Mouse (Mus musculus): ENCODE results near the gene Fbxo47. TPM values are rescaled to one million over a fixed set of nuclear protein-coding genes. Genes with fewer than 3 reads are reported as not detected.

The Fbxo47 gene
- 0.33 and 0.46 TPM in 2 replicates for polyA plus RNA-seq (2015; fragmentation: Nextera tagmentation; extraction: Ambion mirVana)

GRCm38 (mm10) chr11:97883918-97884600 is at the start of gene Fbxo47:
Gene Fbxo47 (minus strand): TSS chr11:97884154.
- under 1% methylated on average over 37 of the region's 37 CpGs for WGBS (ENCODE audit: insufficient replicate concordance)

GRCm38 (mm10) chr11:97933553-97933952 is 49.6 kb upstream of the Fbxo47 start:
- Histone ChIP-seq H3K27me3 (no peaks in the 10 kb centered on the region), H3K9me3 (replicated peaks) (no peaks in the 10 kb centered on the region), H3K4me1 (replicated peaks) (peaks cover 11% of the 10 kb centered on the region), H3K4me3 (replicated peaks) (no peak overlapping the region), H3K27ac (no peak overlapping the region), H3K36me3 (no peaks in the 10 kb centered on the region), H3K4me2 (no peak overlapping the region), H3K9ac (no peak overlapping the region)
- DNase-seq: no peak
- ATAC-seq (ENCODE audit: low read depth): no peak
- 54% methylated on average over 1 of the region's 1 CpGs for WGBS (ENCODE audit: insufficient replicate concordance)

More at GRCm38 (mm10) chr11:97883918-97884600, at the start of gene Fbxo47:
- peak; percentile 95 for DNase-seq
- H3K27me3 ChIP-seq: no peaks in the 10 kb centered on the region
- ATAC-seq (ENCODE audit: low read depth): peak; percentile 93
- H3K4me2 ChIP-seq: peak within 1 kb of the TSS; percentile 67
- peak within 1 kb of the TSS; percentile 68 for H3K9ac ChIP-seq
- peak within 1 kb of the TSS; percentile 84 for H3K27ac ChIP-seq
- peak within 1 kb of the TSS; percentile 67 for H3K4me3 ChIP-seq (replicated peaks)
- no peaks in the 10 kb centered on the region for H3K9me3 ChIP-seq (replicated peaks)
- H3K4me1 ChIP-seq (replicated peaks): peaks cover 14% of the 10 kb centered on the region
- no peaks in the 10 kb centered on the region for H3K36me3 ChIP-seq

GRCm38 (mm10) chr11:97928905-97929304 is 45.0 kb upstream of the Fbxo47 start:
- no peaks in the 10 kb centered on the region for H3K36me3 ChIP-seq
- H3K27me3 ChIP-seq: no peaks in the 10 kb centered on the region
- no peaks in the 10 kb centered on the region for H3K9me3 ChIP-seq (replicated peaks)
- H3K27ac ChIP-seq: no peak overlapping the region
- H3K9ac ChIP-seq: no peak overlapping the region
- H3K4me3 ChIP-seq (replicated peaks): no peak overlapping the region
- ATAC-seq (ENCODE audit: low read depth): no peak
- H3K4me1 ChIP-seq (replicated peaks): no peaks in the 10 kb centered on the region
- no peak for DNase-seq
- 63% methylated on average over 4 of the region's 4 CpGs for WGBS (ENCODE audit: insufficient replicate concordance)
- no peak overlapping the region for H3K4me2 ChIP-seq

- DNase-seq (no peak), ATAC-seq (ENCODE audit: low read depth) (no peak)
- Histone ChIP-seq H3K4me2 (no peak overlapping the region), H3K4me3 (replicated peaks) (no peak overlapping the region), H3K27ac (no peak overlapping the region), H3K4me1 (replicated peaks) (no peaks in the 10 kb centered on the region), H3K9me3 (replicated peaks) (no peaks in the 10 kb centered on the region), H3K36me3 (no peaks in the 10 kb centered on the region), H3K9ac (no peak overlapping the region), H3K27me3 (no peaks in the 10 kb centered on the region)
- WGBS (ENCODE audit: insufficient replicate concordance): 72% methylated on average over 10 of the region's 10 CpGs
Measured at GRCm38 (mm10) chr11:97924217-97924616, 40.3 kb upstream of the Fbxo47 start.

- H3K27me3 ChIP-seq: no peaks in the 10 kb centered on the region
- no peak overlapping the region for H3K27ac ChIP-seq
- no peaks in the 10 kb centered on the region for H3K9me3 ChIP-seq (replicated peaks)
- no peaks in the 10 kb centered on the region for H3K4me1 ChIP-seq (replicated peaks)
- no peak overlapping the region for H3K4me3 ChIP-seq (replicated peaks)
- no peak overlapping the region for H3K9ac ChIP-seq
- 69% methylated on average over 9 of the region's 9 CpGs for WGBS (ENCODE audit: insufficient replicate concordance)
- ATAC-seq (ENCODE audit: low read depth) (no peak), DNase-seq (no peak)
- no peaks in the 10 kb centered on the region for H3K36me3 ChIP-seq
- H3K4me2 ChIP-seq: no peak overlapping the region
Measured at GRCm38 (mm10) chr11:97923639-97924038, 39.7 kb upstream of the Fbxo47 start.

GRCm38 (mm10) chr11:97915974-97916503 is 32.1 kb upstream of the Fbxo47 start:
- Histone ChIP-seq H3K9me3 (replicated peaks) (no peaks in the 10 kb centered on the region), H3K4me3 (replicated peaks) (no peak overlapping the region), H3K4me1 (replicated peaks) (no peaks in the 10 kb centered on the region), H3K36me3 (no peaks in the 10 kb centered on the region), H3K4me2 (no peak overlapping the region), H3K9ac (no peak overlapping the region), H3K27ac (no peak overlapping the region), H3K27me3 (no peaks in the 10 kb centered on the region)
- WGBS (ENCODE audit: insufficient replicate concordance): 69% methylated on average over 6 of the region's 6 CpGs
- ATAC-seq (ENCODE audit: low read depth) (no peak), DNase-seq (no peak)

- Histone ChIP-seq H3K9me3 (replicated peaks) (no peaks in the 10 kb centered on the region), H3K27me3 (no peaks in the 10 kb centered on the region), H3K9ac (no peak overlapping the region), H3K36me3 (no peaks in the 10 kb centered on the region), H3K27ac (no peak overlapping the region), H3K4me1 (replicated peaks) (no peaks in the 10 kb centered on the region), H3K4me2 (no peak overlapping the region), H3K4me3 (replicated peaks) (no peak overlapping the region)
- DNase-seq (no peak), ATAC-seq (ENCODE audit: low read depth) (no peak)
- 63% methylated on average over 2 of the region's 2 CpGs for WGBS (ENCODE audit: insufficient replicate concordance)
Measured at GRCm38 (mm10) chr11:97915471-97915870, 31.5 kb upstream of the Fbxo47 start.

GRCm38 (mm10) chr11:97913111-97913510 is 29.2 kb upstream of the Fbxo47 start:
- Histone ChIP-seq H3K4me3 (replicated peaks) (no peak overlapping the region), H3K9me3 (replicated peaks) (no peaks in the 10 kb centered on the region), H3K9ac (no peak overlapping the region), H3K27me3 (no peaks in the 10 kb centered on the region), H3K4me1 (replicated peaks) (no peaks in the 10 kb centered on the region), H3K27ac (no peak overlapping the region), H3K4me2 (no peak overlapping the region), H3K36me3 (no peaks in the 10 kb centered on the region)
- WGBS (ENCODE audit: insufficient replicate concordance): 71% methylated on average over 14 of the region's 14 CpGs
- DNase-seq (no peak), ATAC-seq (ENCODE audit: low read depth) (no peak)

- no peak overlapping the region for H3K9ac ChIP-seq
- H3K4me1 ChIP-seq (replicated peaks): no peaks in the 10 kb centered on the region
- no peak overlapping the region for H3K27ac ChIP-seq
- no peak overlapping the region for H3K4me3 ChIP-seq (replicated peaks)
- 67% methylated on average over 11 of the region's 11 CpGs for WGBS (ENCODE audit: insufficient replicate concordance)
- H3K4me2 ChIP-seq: no peak overlapping the region
- no peaks in the 10 kb centered on the region for H3K9me3 ChIP-seq (replicated peaks)
- H3K36me3 ChIP-seq: no peaks in the 10 kb centered on the region
- no peak for ATAC-seq (ENCODE audit: low read depth)
- no peaks in the 10 kb centered on the region for H3K27me3 ChIP-seq
- no peak for DNase-seq
Measured at GRCm38 (mm10) chr11:97908634-97909348, 24.8 kb upstream of the Fbxo47 start.

- Histone ChIP-seq H3K4me1 (replicated peaks) (no peaks in the 10 kb centered on the region), H3K9me3 (replicated peaks) (no peaks in the 10 kb centered on the region), H3K27me3 (no peaks in the 10 kb centered on the region), H3K4me3 (replicated peaks) (no peak overlapping the region), H3K4me2 (no peak overlapping the region), H3K27ac (no peak overlapping the region), H3K9ac (no peak overlapping the region), H3K36me3 (no peaks in the 10 kb centered on the region)
- 47% methylated on average over 5 of the region's 5 CpGs for WGBS (ENCODE audit: insufficient replicate concordance)
- DNase-seq (no peak), ATAC-seq (ENCODE audit: low read depth) (no peak)
Measured at GRCm38 (mm10) chr11:97907935-97908334, 24.0 kb upstream of the Fbxo47 start.

GRCm38 (mm10) chr11:97906905-97907304 is 23.0 kb upstream of the Fbxo47 start:
- Histone ChIP-seq H3K27me3 (no peaks in the 10 kb centered on the region), H3K27ac (no peak overlapping the region), H3K4me3 (replicated peaks) (no peak overlapping the region), H3K4me2 (no peak overlapping the region), H3K9me3 (replicated peaks) (no peaks in the 10 kb centered on the region), H3K36me3 (no peaks in the 10 kb centered on the region), H3K4me1 (replicated peaks) (no peaks in the 10 kb centered on the region), H3K9ac (no peak overlapping the region)
- DNase-seq (no peak), ATAC-seq (ENCODE audit: low read depth) (no peak)
- WGBS (ENCODE audit: insufficient replicate concordance): 72% methylated on average over 9 of the region's 9 CpGs

Measured in liver, embryonic 13.5 days (tissue).